Mouse (Mus musculus) cerebellum, postnatal 4 days (tissue): Measurements from ENCODE around the gene Ddx59.
A peak's percentile ranks its signal among the peaks of the same experiment; 100 is the strongest.

Experiments
- DNase-seq, 2 experiments: peaks; one replicate each; pipeline ENCODE4 v3.0.0; 2022; ENCODE audit warnings: low spot score in 2 of 2, mixed read lengths in 1 of 2

Gene Ddx59

GRCm38 (mm10) chr1:136449541-136449940 lies 34.5 kb downstream of the Ddx59 start:
- DNase-seq, result no peak

GRCm38 (mm10) chr1:136450206-136450605 lies 35.1 kb downstream of the Ddx59 start:
- no peak for DNase-seq

- peak in 1 of 2 experiments; percentile 8 for DNase-seq
Observed at GRCm38 (mm10) chr1:136452421-136452820, 37.4 kb downstream of the Ddx59 start.

GRCm38 (mm10) chr1:136455756-136456585 lies 40.9 kb downstream of the Ddx59 start:
- peak in 1 of 2 experiments; percentile 21 for DNase-seq

GRCm38 (mm10) chr1:136456741-136457140 lies 41.7 kb downstream of the Ddx59 start:
- no peak for DNase-seq

- no peak for DNase-seq
Observed at GRCm38 (mm10) chr1:136457403-136457802, 42.3 kb downstream of the Ddx59 start.

- peak in 1 of 2 experiments; percentile 9 for DNase-seq
Observed at GRCm38 (mm10) chr1:136458691-136459245, 43.7 kb downstream of the Ddx59 start.

GRCm38 (mm10) chr1:136462443-136462842 lies 47.4 kb downstream of the Ddx59 start:
- DNase-seq, result no peak

GRCm38 (mm10) chr1:136465168-136465567 lies 50.1 kb downstream of the Ddx59 start:
- DNase-seq, result no peak

GRCm38 (mm10) chr1:136466143-136466811 lies 51.2 kb downstream of the Ddx59 start, which contains the start of gene Kif14:
Gene Kif14 (plus strand): TSS chr1:136466343.
- peak; percentile 90 to 93 for DNase-seq

GRCm38 (mm10) chr1:136469408-136469807 lies 54.3 kb downstream of the Ddx59 start:
- no peak for DNase-seq

GRCm38 (mm10) chr1:136470471-136470870 lies 55.4 kb downstream of the Ddx59 start:
- no peak for DNase-seq
